Mouse (Mus musculus) midbrain, embryonic 12.5 days (tissue): ENCODE measurements around the gene Uts2. TPM values are rescaled to one million over a fixed set of nuclear protein-coding genes. Genes with fewer than 3 reads are reported as not detected.

Experiments used
- polyA plus RNA-seq: library from polyadenylated mRNA; unstranded; fragments of >200 nt; fragmentation: Nextera tagmentation; extraction: Ambion mirVana; gene quantifications from 2 replicates; pipeline ENCODE4 v1.2.1, GENCODE M21; 2016

The Uts2 gene
- polyA plus RNA-seq, 1 experiment from 2014 or later, result not detected

Other genes starting within 250 kb of the Uts2 start
- gene Errfi1, start 143.2 kb upstream of the Uts2 start, polyA plus RNA-seq, result 21.2 and 22.1 TPM in 2 replicates
- 355 and 357 TPM in 2 replicates for gene Park7, start 82.7 kb upstream of the Uts2 start, polyA plus RNA-seq
- 0.66 TPM in 1 of 2 replicates, not detected in the other for gene Tnfrsf9, start 82.5 kb upstream of the Uts2 start, polyA plus RNA-seq
- 5.0 and 5.1 TPM in 2 replicates for gene Per3, start 47.6 kb downstream of the Uts2 start, polyA plus RNA-seq
- 79.3 and 88.8 TPM in 2 replicates for gene Vamp3, start 60.9 kb downstream of the Uts2 start, polyA plus RNA-seq
- gene Gm13090, start 92.5 kb downstream of the Uts2 start, polyA plus RNA-seq, result 0.43 TPM in 1 of 2 replicates, not detected in the other